Mouse (Mus musculus) adrenal gland, postnatal 36 days (tissue): ENCODE measurements at regions not wholly inside any gene's neighbourhood (a gene's known extent, or its start where the extent isn't known, plus 50 kb on each side); places are given as distances from the start of the nearest gene placed in this dataset.

Experiments used
- DNase-seq, 2 experiments: peaks; one replicate each; pipeline ENCODE4 v3.0.0; 2021; ENCODE audit warnings: mixed read lengths in 1 of 2

GRCm38 (mm10) chrX:53976273-53977135 is 179.0 kb upstream of the Xlr start:
- DNase-seq: no peak

DNA sequence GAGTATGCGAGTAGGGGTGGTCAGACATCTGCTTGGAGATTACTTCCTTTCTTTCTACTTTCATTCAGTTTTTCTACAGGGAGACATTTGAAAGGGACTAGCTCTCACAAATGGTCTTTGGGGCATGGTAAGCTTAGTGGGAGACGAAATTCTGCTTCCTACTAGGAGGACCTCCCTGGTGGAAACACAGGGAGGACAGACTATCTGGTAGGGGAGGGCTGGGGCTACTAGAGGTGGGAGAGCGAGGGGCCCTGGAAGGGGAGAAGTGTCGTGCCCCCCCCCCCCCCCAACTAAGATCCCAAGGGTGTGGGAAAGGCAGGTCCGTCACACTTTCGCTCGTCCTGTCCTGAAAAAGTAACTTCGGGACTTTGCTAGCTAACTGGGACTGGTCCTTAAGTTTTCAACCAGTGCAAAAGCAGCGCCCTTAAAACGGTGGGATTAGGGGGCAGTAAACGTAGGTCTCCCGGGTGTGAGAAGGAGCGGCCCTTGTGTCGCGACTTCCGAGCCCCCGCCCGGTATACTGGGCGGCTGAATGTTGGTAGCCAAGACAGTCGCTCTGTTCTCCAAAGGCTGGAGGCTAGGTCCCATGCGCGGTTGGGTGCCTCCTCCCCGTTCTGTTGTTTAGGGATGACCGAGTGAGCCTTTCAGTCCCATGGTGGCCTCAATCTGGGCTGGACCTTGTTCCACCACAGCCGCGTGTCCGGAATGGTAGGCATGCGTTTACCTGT is 178.2 kb upstream of the Xlr start:
- no peak for DNase-seq

DNA sequence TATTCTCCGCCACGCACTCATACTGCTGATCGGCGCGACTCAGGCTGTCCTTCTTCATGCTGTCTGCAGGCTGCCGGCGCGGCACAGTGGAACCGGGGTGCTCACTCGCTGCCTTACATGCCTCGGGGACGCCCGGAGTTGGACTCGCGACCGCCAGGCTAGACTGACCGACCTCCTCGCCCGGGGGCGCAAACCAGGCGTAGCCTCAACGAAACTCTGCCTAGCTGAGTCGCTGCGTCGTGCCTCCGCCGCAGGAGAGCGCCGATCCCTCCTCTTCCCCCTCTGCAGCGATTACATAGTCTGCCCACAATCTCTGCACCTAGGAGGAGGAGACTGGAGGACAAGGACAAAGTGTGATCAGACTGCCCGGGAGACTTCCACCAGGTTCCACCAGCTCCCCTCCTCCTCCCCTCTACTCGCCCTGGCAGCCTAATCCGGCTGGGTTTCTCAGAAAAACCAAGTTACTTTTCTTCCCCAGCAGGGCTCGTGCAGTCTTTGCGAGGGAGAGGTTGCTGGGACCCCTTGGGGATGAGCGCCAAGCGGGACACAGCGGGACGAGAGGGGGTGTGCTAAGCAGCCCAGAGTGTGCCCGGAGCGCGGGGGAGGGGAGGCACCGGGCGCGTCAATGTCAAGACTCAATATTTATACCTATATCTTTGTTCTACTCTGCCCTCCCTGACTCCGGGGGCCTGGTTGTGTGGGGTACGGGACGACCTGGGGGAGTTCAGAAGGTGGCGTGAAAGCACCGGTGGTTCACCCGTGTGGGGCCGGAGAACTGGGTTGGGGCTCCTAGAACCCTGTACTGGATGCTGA is 177.4 kb upstream of the Xlr start:
- peak in 1 of 2 experiments; percentile 0 for DNase-seq
